Mouse (Mus musculus) heart, postnatal 0 days (tissue): ENCODE data around the gene Ccdc30.

Source experiments
- CTCF ChIP-seq: IDR thresholded peaks from 2 replicates; pipeline ENCODE4 v1.5.1; 2016; ENCODE audit warnings: antibody characterized with exemption, control low read depth, low read depth
- EP300 ChIP-seq: IDR thresholded peaks from 2 replicates; pipeline ENCODE4 v1.6.1; 2016; ENCODE audit warnings: antibody characterized with exemption, low read depth

GRCm38 (mm10) chr4:119285336-119285735 is 130.0 kb downstream of the Ccdc30 start:
- TF ChIP-seq CTCF (no peak), EP300 (no peak)
